Mouse (Mus musculus): ENCODE data around the gene Fgfr2.

- TF ChIP-seq HCFC1 (IDR thresholded peaks at IDR 0.05; ENCODE audit: borderline replicate concordance, insufficient read depth, low read length) (no peak), ZC3H11A (IDR thresholded peaks at IDR 0.05; ENCODE audit: borderline replicate concordance, low read depth, low read length) (no peak)
These were observed 339.0 kb downstream of the Fgfr2 start for GRCm38 (mm10) chr7:132784101-132784500.
